Mouse (Mus musculus): ENCODE data around the gene Cables2. TPM values are rescaled to one million over a fixed set of nuclear protein-coding genes. Genes with fewer than 3 reads are reported as not detected.

The Cables2 gene
- polyA plus RNA-seq, 1 experiment from 2014 or later = 3.4 TPM

- H3K4me1 ChIP-seq (replicated peaks) = peaks cover 29% of the 10 kb centered on the region
- under 1% methylated on average over 55 of the region's 55 CpGs for WGBS (ENCODE audit: insufficient replicate concordance)
- no peak overlapping the region for H3K27ac ChIP-seq (replicated peaks)
- peaks cover 64% of the 10 kb centered on the region for H3K27me3 ChIP-seq
- H3K9me3 ChIP-seq (replicated peaks) = no peaks in the 10 kb centered on the region
- H3K9ac ChIP-seq = no peak overlapping the region
- peak; percentile 2; the same call in 1 of the 2 replicates for ATAC-seq (ENCODE audit: insufficient read depth)
- peak overlapping the region; percentile 54 for H3K4me3 ChIP-seq (replicated peaks)
- H3K4me2 ChIP-seq = peak overlapping the region; percentile 77
- H3K36me3 ChIP-seq (replicated peaks) = no peaks in the 10 kb centered on the region
Observed at GRCm38 (mm10) chr2:180225044-180225761, 48.1 kb downstream of the Cables2 start.

GRCm38 (mm10) chr2:180224647-180225043 is 48.7 kb downstream of the Cables2 start:
- WGBS (ENCODE audit: insufficient replicate concordance) = 7% methylated on average over 13 of the region's 13 CpGs
- no peaks in the 10 kb centered on the region for H3K9me3 ChIP-seq (replicated peaks)
- no peak for ATAC-seq (ENCODE audit: insufficient read depth)
- H3K9ac ChIP-seq = no peak overlapping the region
- peaks cover 64% of the 10 kb centered on the region for H3K27me3 ChIP-seq
- H3K4me2 ChIP-seq = peak overlapping the region; percentile 77
- no peak overlapping the region for H3K27ac ChIP-seq (replicated peaks)
- no peaks in the 10 kb centered on the region for H3K36me3 ChIP-seq (replicated peaks)
- H3K4me3 ChIP-seq (replicated peaks) = peak overlapping the region; percentile 54
- peaks cover 29% of the 10 kb centered on the region for H3K4me1 ChIP-seq (replicated peaks)

- H3K27ac ChIP-seq (replicated peaks) = no peak overlapping the region
- H3K27me3 ChIP-seq = peaks cover 47% of the 10 kb centered on the region
- no peak overlapping the region for H3K9ac ChIP-seq
- no peak for ATAC-seq (ENCODE audit: insufficient read depth)
- 39% methylated on average over 6 of the region's 6 CpGs for WGBS (ENCODE audit: insufficient replicate concordance)
- no peak overlapping the region for H3K4me2 ChIP-seq
- no peak overlapping the region for H3K4me3 ChIP-seq (replicated peaks)
- H3K36me3 ChIP-seq (replicated peaks) = no peaks in the 10 kb centered on the region
- peaks cover 22% of the 10 kb centered on the region for H3K4me1 ChIP-seq (replicated peaks)
- H3K9me3 ChIP-seq (replicated peaks) = no peaks in the 10 kb centered on the region
Observed at GRCm38 (mm10) chr2:180222250-180222649, 51.0 kb downstream of the Cables2 start.

GRCm38 (mm10) chr2:180221051-180221450 is 52.2 kb downstream of the Cables2 start:
- H3K4me2 ChIP-seq = no peak overlapping the region
- no peak overlapping the region for H3K9ac ChIP-seq
- no peaks in the 10 kb centered on the region for H3K9me3 ChIP-seq (replicated peaks)
- no peaks in the 10 kb centered on the region for H3K36me3 ChIP-seq (replicated peaks)
- H3K27me3 ChIP-seq = peaks cover 35% of the 10 kb centered on the region
- H3K27ac ChIP-seq (replicated peaks) = no peak overlapping the region
- WGBS (ENCODE audit: insufficient replicate concordance) = 72% methylated on average over 9 of the region's 9 CpGs
- no peak overlapping the region for H3K4me3 ChIP-seq (replicated peaks)
- no peak for ATAC-seq (ENCODE audit: insufficient read depth)
- H3K4me1 ChIP-seq (replicated peaks) = peaks cover 16% of the 10 kb centered on the region

- peaks cover 26% of the 10 kb centered on the region for H3K27me3 ChIP-seq
- no peaks in the 10 kb centered on the region for H3K9me3 ChIP-seq (replicated peaks)
- no peak for ATAC-seq (ENCODE audit: insufficient read depth)
- H3K4me3 ChIP-seq (replicated peaks) = no peak overlapping the region
- H3K36me3 ChIP-seq (replicated peaks) = no peaks in the 10 kb centered on the region
- 60% methylated on average over 9 of the region's 9 CpGs for WGBS (ENCODE audit: insufficient replicate concordance)
- no peak overlapping the region for H3K9ac ChIP-seq
- peaks cover 9% of the 10 kb centered on the region for H3K4me1 ChIP-seq (replicated peaks)
- H3K4me2 ChIP-seq = no peak overlapping the region
- no peak overlapping the region for H3K27ac ChIP-seq (replicated peaks)
Observed at GRCm38 (mm10) chr2:180220165-180220564, 53.1 kb downstream of the Cables2 start.

GRCm38 (mm10) chr2:180219145-180219943 is 54.0 kb downstream of the Cables2 start:
- Histone ChIP-seq H3K9me3 (replicated peaks) (no peaks in the 10 kb centered on the region), H3K4me1 (replicated peaks) (peaks cover 9% of the 10 kb centered on the region), H3K4me3 (replicated peaks) (no peak overlapping the region), H3K9ac (no peak overlapping the region), H3K27ac (replicated peaks) (no peak overlapping the region), H3K27me3 (peaks cover 18% of the 10 kb centered on the region), H3K36me3 (replicated peaks) (no peaks in the 10 kb centered on the region), H3K4me2 (no peak overlapping the region)
- WGBS (ENCODE audit: insufficient replicate concordance) = 60% methylated on average over 15 of the region's 15 CpGs
- no peak for ATAC-seq (ENCODE audit: insufficient read depth)

GRCm38 (mm10) chr2:180218677-180219076 is 54.6 kb downstream of the Cables2 start:
- Histone ChIP-seq H3K27me3 (peaks cover 12% of the 10 kb centered on the region), H3K27ac (replicated peaks) (no peak overlapping the region), H3K9me3 (replicated peaks) (no peaks in the 10 kb centered on the region), H3K9ac (no peak overlapping the region), H3K4me2 (no peak overlapping the region), H3K4me3 (replicated peaks) (no peak overlapping the region), H3K4me1 (replicated peaks) (peaks cover 12% of the 10 kb centered on the region), H3K36me3 (replicated peaks) (no peaks in the 10 kb centered on the region)
- WGBS (ENCODE audit: insufficient replicate concordance) = 53% methylated on average over 5 of the region's 5 CpGs
- ATAC-seq (ENCODE audit: insufficient read depth) = no peak; the same call in 1 of the 2 replicates

GRCm38 (mm10) chr2:180218241-180218640 is 55.1 kb downstream of the Cables2 start:
- H3K9me3 ChIP-seq (replicated peaks) = no peaks in the 10 kb centered on the region
- ATAC-seq (ENCODE audit: insufficient read depth) = no peak
- H3K4me1 ChIP-seq (replicated peaks) = peaks cover 12% of the 10 kb centered on the region
- H3K4me2 ChIP-seq = no peak overlapping the region
- peaks cover 7% of the 10 kb centered on the region for H3K27me3 ChIP-seq
- WGBS (ENCODE audit: insufficient replicate concordance) = 25% methylated on average over 3 of the region's 3 CpGs
- no peak overlapping the region for H3K9ac ChIP-seq
- H3K4me3 ChIP-seq (replicated peaks) = no peak overlapping the region
- no peaks in the 10 kb centered on the region for H3K36me3 ChIP-seq (replicated peaks)
- H3K27ac ChIP-seq (replicated peaks) = no peak overlapping the region

GRCm38 (mm10) chr2:180217587-180217986 is 55.7 kb downstream of the Cables2 start:
- H3K9ac ChIP-seq = no peak overlapping the region

GRCm38 (mm10) chr2:180216921-180217320 is 56.4 kb downstream of the Cables2 start:
- WGBS (ENCODE audit: insufficient replicate concordance) = 27% methylated on average over 5 of the region's 5 CpGs

More at GRCm38 (mm10) chr2:180217587-180217986, 55.7 kb downstream of the Cables2 start:
- H3K27me3 ChIP-seq = 0 out of 2 replicates have a peak, but pooled peaks cover under 1% of the 10 kb centered on the region
- no peak overlapping the region for H3K4me2 ChIP-seq
- H3K9me3 ChIP-seq (replicated peaks) = no peaks in the 10 kb centered on the region
- no peak for ATAC-seq (ENCODE audit: insufficient read depth)
- H3K27ac ChIP-seq (replicated peaks) = no peak overlapping the region
- H3K36me3 ChIP-seq (replicated peaks) = no peaks in the 10 kb centered on the region
- 60% methylated on average over 8 of the region's 8 CpGs for WGBS (ENCODE audit: insufficient replicate concordance)
- H3K4me3 ChIP-seq (replicated peaks) = no peak overlapping the region
- peaks cover 12% of the 10 kb centered on the region for H3K4me1 ChIP-seq (replicated peaks)

GRCm38 (mm10) chr2:180215951-180216350 is 57.3 kb downstream of the Cables2 start:
- Histone ChIP-seq H3K4me2 (no peak overlapping the region), H3K4me1 (replicated peaks) (peaks cover 12% of the 10 kb centered on the region; the same call in 1 of the 2 replicates), H3K9me3 (replicated peaks) (no peaks in the 10 kb centered on the region), H3K36me3 (replicated peaks) (no peaks in the 10 kb centered on the region), H3K9ac (no peak overlapping the region), H3K27ac (replicated peaks) (no peak overlapping the region), H3K27me3 (no peaks in the 10 kb centered on the region), H3K4me3 (replicated peaks) (no peak overlapping the region)
- no peak; the same call in 1 of the 2 replicates for ATAC-seq (ENCODE audit: insufficient read depth)
- WGBS (ENCODE audit: insufficient replicate concordance) = 52% methylated on average over 6 of the region's 6 CpGs

More at GRCm38 (mm10) chr2:180216921-180217320, 56.4 kb downstream of the Cables2 start:
- Histone ChIP-seq H3K4me3 (replicated peaks) (no peak overlapping the region), H3K27me3 (no peaks in the 10 kb centered on the region), H3K4me1 (replicated peaks) (peaks cover 12% of the 10 kb centered on the region; the same call in 1 of the 2 replicates), H3K27ac (replicated peaks) (no peak overlapping the region), H3K9me3 (replicated peaks) (no peaks in the 10 kb centered on the region), H3K4me2 (no peak overlapping the region), H3K9ac (no peak overlapping the region), H3K36me3 (replicated peaks) (no peaks in the 10 kb centered on the region)
- no peak for ATAC-seq (ENCODE audit: insufficient read depth)
